ENCODE assay signal across 18 mouse cellular contexts in the genomic region with DNA sequence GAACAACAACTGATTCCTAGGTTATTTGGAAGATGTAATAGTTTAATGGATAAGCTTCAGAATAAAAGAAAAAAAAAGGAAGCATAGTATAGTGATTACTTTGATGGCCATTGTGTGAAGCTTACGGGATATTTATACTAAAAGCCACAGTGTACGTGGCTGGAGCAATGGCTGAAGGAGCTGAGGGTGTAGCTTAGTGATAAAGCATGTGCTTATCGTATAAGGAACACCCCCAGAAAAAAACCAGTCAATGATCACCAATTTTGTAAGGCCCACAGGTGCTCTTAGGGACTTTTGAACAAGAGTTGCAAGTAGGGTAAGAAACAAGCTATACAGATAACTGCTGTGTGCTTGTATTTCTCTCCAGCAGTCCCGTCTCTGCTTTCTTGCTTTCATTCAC. TPM values are rescaled to one million over a fixed set of nuclear protein-coding genes. Genes with fewer than 3 reads are reported as not detected.
"Had no signal": no experiment of that assay in that cellular context is flagged by ENCODE, and none has a peak within 500 bp of the region (broad histone marks: within the 10 kb centered on the region; RNA-seq: fewer than 3 reads in every experiment).

No protein-coding gene starts in this region.

- H3K4me2 ChIP-seq: midbrain, embryonic 11.5 days; midbrain, embryonic 15.5 days had no signal

- DNase-seq: kidney, adult 9 months; kidney, postnatal 36 days; lung, adult 2 months; lung, postnatal 36 days; right cerebral cortex, adult 18-20 months; right cerebral cortex, postnatal 25 days; thymus, postnatal 4 days had no signal

- H3K4me1 ChIP-seq: limb, embryonic 10.5 days; midbrain, embryonic 15.5 days had no signal

- H3K9ac ChIP-seq: midbrain, embryonic 15.5 days had no signal

- H3K27ac ChIP-seq: kidney, postnatal 0 days; layer of hippocampus, adult 2 months; left cerebral cortex, adult 2 months; limb, embryonic 10.5 days; midbrain, embryonic 15.5 days had no signal

- H3K4me3 ChIP-seq: layer of hippocampus, adult 2 months; left cerebral cortex, adult 2 months; limb, embryonic 10.5 days; midbrain, embryonic 15.5 days had no signal

- H3K27me3 ChIP-seq: midbrain, embryonic 15.5 days had no signal

- H3K9me3 ChIP-seq: limb, embryonic 10.5 days; midbrain, embryonic 15.5 days had no signal

- ATAC-seq: intestine, postnatal 0 days; lung, postnatal 0 days; midbrain, embryonic 15.5 days had no signal

RNA-seq across cellular contexts. Expression of gene Aqp7, which starts 50.0 kb away (rescaled TPM):
- total RNA-seq: left cerebral cortex, adult 2 months; left cerebral cortex, postnatal 14 days; megakaryocyte, adult 5-6 weeks had no signal
- polyA plus RNA-seq: midbrain, embryonic 11.5 days; midbrain, embryonic 15.5 days; neural tube, embryonic 14.5 days had no signal
